ENCODE assay signal across 7 mouse cellular contexts in genomic region chr9:44379054-44379834, GRCm38 (mm10). TPM values are rescaled to one million over a fixed set of nuclear protein-coding genes. Genes with fewer than 3 reads are reported as not detected.
DNase-seq lines count a peak whose midpoint lies in the region; ATAC-seq lines count a peak whose summit lies in the region.

TSS of gene Hyou1 (plus strand) at chr9:44379490.

- H3K4me3 ChIP-seq in embryonic facial prominence, embryonic 12.5 days, result peak within 1 kb of the TSS; percentile 88
- H3K4me3 ChIP-seq in limb, embryonic 11.5 days (ENCODE audit: low read depth, low read length), result peak within 1 kb of the TSS; percentile 71
- H3K4me3 ChIP-seq in midbrain, embryonic 14.5 days (replicated peaks; ENCODE audit: low read depth, low read length), result peak within 1 kb of the TSS; percentile 88

- peak; percentile 95 for ATAC-seq in embryonic facial prominence, embryonic 12.5 days (ENCODE audit: insufficient number of reproducible peaks, insufficient read depth, low FRiP score, low TSS enrichment)
- peak; percentile 98 for ATAC-seq in limb, embryonic 11.5 days (ENCODE audit: insufficient number of reproducible peaks, low FRiP score, low TSS enrichment, low read depth)
- peak; percentile 99 for ATAC-seq in midbrain, embryonic 14.5 days (ENCODE audit: low FRiP score, low TSS enrichment)

- DNase-seq in adrenal gland, postnatal 25 days, result peak; percentile 99
- DNase-seq in heart, adult 11 months, result peak; percentile 100
- DNase-seq in kidney, adult 18-20 months, result peak; percentile 100
- peak; percentile 100 for DNase-seq in limb, embryonic 11.5 days (ENCODE audit: low spot score)
- peak; percentile 99 for DNase-seq in midbrain, embryonic 14.5 days
- DNase-seq in spleen, adult 18-20 months, result peak; percentile 99 to 100

- H3K4me2 ChIP-seq in embryonic facial prominence, embryonic 12.5 days (replicated peaks), result peak within 1 kb of the TSS; percentile 95
- H3K4me2 ChIP-seq in limb, embryonic 11.5 days (ENCODE audit: low read depth, severe bottlenecking), result peak within 1 kb of the TSS; percentile 80
- peak within 1 kb of the TSS; percentile 95 for H3K4me2 ChIP-seq in midbrain, embryonic 14.5 days (ENCODE audit: low read length)

- H3K36me3 ChIP-seq in embryonic facial prominence, embryonic 12.5 days, result peaks cover 35% of the 10 kb centered on the region
- peaks cover 17% of the 10 kb centered on the region for H3K36me3 ChIP-seq in limb, embryonic 11.5 days (ENCODE audit: control insufficient read depth, insufficient read depth, low read length)
- peaks cover 36% of the 10 kb centered on the region for H3K36me3 ChIP-seq in midbrain, embryonic 14.5 days (ENCODE audit: control insufficient read depth, insufficient read depth, low read length)

- WGBS in embryonic facial prominence, embryonic 12.5 days, result under 1% methylated on average over 83 of the region's 83 CpGs
- under 1% methylated on average over 83 of the region's 83 CpGs for WGBS in limb, embryonic 11.5 days
- WGBS in midbrain, embryonic 14.5 days, result under 1% methylated on average over 83 of the region's 83 CpGs

- H3K9me3 ChIP-seq in embryonic facial prominence, embryonic 12.5 days, result no peaks in the 10 kb centered on the region
- H3K9me3 ChIP-seq in limb, embryonic 11.5 days (ENCODE audit: control insufficient read depth, low read length), result no peaks in the 10 kb centered on the region
- H3K9me3 ChIP-seq in midbrain, embryonic 14.5 days (ENCODE audit: control insufficient read depth, low read length), result no peaks in the 10 kb centered on the region

- peak within 1 kb of the TSS; percentile 90 for H3K9ac ChIP-seq in embryonic facial prominence, embryonic 12.5 days
- peak within 1 kb of the TSS; percentile 89 for H3K9ac ChIP-seq in limb, embryonic 11.5 days (ENCODE audit: low read length)
- peak within 1 kb of the TSS; percentile 91 for H3K9ac ChIP-seq in midbrain, embryonic 14.5 days (replicated peaks; ENCODE audit: low read length)

- no peaks in the 10 kb centered on the region for H3K27me3 ChIP-seq in embryonic facial prominence, embryonic 12.5 days
- H3K27me3 ChIP-seq in limb, embryonic 11.5 days (ENCODE audit: control insufficient read depth, insufficient read depth, low read length), result no peaks in the 10 kb centered on the region
- H3K27me3 ChIP-seq in midbrain, embryonic 14.5 days (ENCODE audit: control insufficient read depth, insufficient read depth, low read length), result no peaks in the 10 kb centered on the region

- H3K27ac ChIP-seq in embryonic facial prominence, embryonic 12.5 days, result peak within 1 kb of the TSS; percentile 73
- H3K27ac ChIP-seq in limb, embryonic 11.5 days (replicated peaks; ENCODE audit: low read depth, low read length), result peak within 1 kb of the TSS; percentile 55
- H3K27ac ChIP-seq in midbrain, embryonic 14.5 days (replicated peaks; ENCODE audit: low read depth, low read length), result peak within 1 kb of the TSS; percentile 90

- peaks cover 11% of the 10 kb centered on the region for H3K4me1 ChIP-seq in embryonic facial prominence, embryonic 12.5 days
- H3K4me1 ChIP-seq in limb, embryonic 11.5 days (ENCODE audit: control insufficient read depth, insufficient read depth, low read length), result peaks cover 8% of the 10 kb centered on the region
- H3K4me1 ChIP-seq in midbrain, embryonic 14.5 days (ENCODE audit: control insufficient read depth, insufficient read depth, low read length), result peaks cover 21% of the 10 kb centered on the region

RNA-seq across cellular contexts. Expression of gene Hyou1, which starts in this region (rescaled TPM):
- 144 and 148 TPM in 2 replicates for total RNA-seq in adrenal gland, postnatal 25 days (2021)
- 34.6 and 35.6 TPM in 2 replicates for polyA plus RNA-seq in embryonic facial prominence, embryonic 12.5 days (2016; fragmentation: Nextera tagmentation; extraction: Ambion mirVana)
- polyA plus RNA-seq in limb, embryonic 11.5 days (2014; fragmentation: Nextera tagmentation; extraction: Ambion mirVana), result 36.1 and 39.7 TPM in 2 replicates
- 18.2 and 27.1 TPM in 2 replicates for polyA plus RNA-seq in midbrain, embryonic 14.5 days (2014; fragmentation: Nextera tagmentation; extraction: Ambion mirVana)

Comparison
In these comparisons a context has a peak if more than half of its experiments do, and no peak if none do; other contexts are left out.
1. Peak in every context shown above with its lines: DNase-seq, ATAC-seq, H3K4me3 ChIP-seq and H3K27ac ChIP-seq.